Mouse (Mus musculus): Measurements from ENCODE around the gene Rab36. TPM values are rescaled to one million over a fixed set of nuclear protein-coding genes. Genes with fewer than 3 reads are reported as not detected.
A peak's percentile ranks its signal among the peaks of the same experiment; 100 is the strongest.

Rab36 gene
- 1 to 10 TPM; 1.6 to 1.8 TPM for total RNA-seq (2021)

GRCm38 (mm10) chr10:75036883-75037379 lies at the start of gene Rab36:
Gene Rab36 (plus strand): TSS chr10:75037058.
- peak; percentile 96 to 97 for DNase-seq
- intact Hi-C loops (cut with DNase I) = no loop called here

- intact Hi-C loops (cut with DNase I) = no loop called here
Measured at GRCm38 (mm10) chr10:74987698-74988470, 49.0 kb upstream of the Rab36 start.

GRCm38 (mm10) chr10:74989814-74990213 lies 47.0 kb upstream of the Rab36 start:
- intact Hi-C loops (cut with DNase I) = no loop called here
- DNase-seq = no peak

More at GRCm38 (mm10) chr10:74987698-74988470, 49.0 kb upstream of the Rab36 start:
- no peak for DNase-seq

- no peak for DNase-seq
- intact Hi-C loops (cut with DNase I) = no loop called here
Measured at GRCm38 (mm10) chr10:74990584-74991322, 46.1 kb upstream of the Rab36 start.

GRCm38 (mm10) chr10:74994863-74995262 lies 42.0 kb upstream of the Rab36 start:
- DNase-seq = peak; percentile 17 to 28
- intact Hi-C loops (cut with DNase I) = no loop called here

- intact Hi-C loops (cut with DNase I) = no loop called here
- peak; percentile 10 to 16 for DNase-seq
Measured at GRCm38 (mm10) chr10:74995377-74995776, 41.5 kb upstream of the Rab36 start.

- no peak for DNase-seq
- intact Hi-C loops (cut with DNase I) = no loop called here
Measured at GRCm38 (mm10) chr10:75001391-75001790, 35.5 kb upstream of the Rab36 start.

- intact Hi-C loops (cut with DNase I) = no loop called here
- no peak for DNase-seq
Measured at GRCm38 (mm10) chr10:75004067-75004466, 32.8 kb upstream of the Rab36 start.

GRCm38 (mm10) chr10:75006889-75007662 lies 29.8 kb upstream of the Rab36 start:
- intact Hi-C loops (cut with DNase I) = no loop called here
- DNase-seq = no peak

GRCm38 (mm10) chr10:75010704-75011103 lies 26.2 kb upstream of the Rab36 start:
- no peak for DNase-seq

GRCm38 (mm10) chr10:75015465-75015864 lies 21.4 kb upstream of the Rab36 start:
- DNase-seq = no peak
- intact Hi-C loops (cut with DNase I) = no loop called here

More at GRCm38 (mm10) chr10:75010704-75011103, 26.2 kb upstream of the Rab36 start:
- intact Hi-C loops (cut with DNase I) = no loop called here

GRCm38 (mm10) chr10:75016481-75016880 lies 20.4 kb upstream of the Rab36 start:
- intact Hi-C loops (cut with DNase I) = no loop called here
- no peak for DNase-seq

GRCm38 (mm10) chr10:75020271-75020670 lies 16.6 kb upstream of the Rab36 start:
- no peak for DNase-seq
- intact Hi-C loops (cut with DNase I) = no loop called here

GRCm38 (mm10) chr10:75021138-75021537 lies 15.7 kb upstream of the Rab36 start:
- DNase-seq = peak; percentile 73 to 81

GRCm38 (mm10) chr10:75026491-75026890 lies 10.4 kb upstream of the Rab36 start:
- intact Hi-C loops (cut with DNase I) = no loop called here
- DNase-seq = no peak

More at GRCm38 (mm10) chr10:75021138-75021537, 15.7 kb upstream of the Rab36 start:
- intact Hi-C loops (cut with DNase I) = loop anchor here (1.0 kb wide), 1 partner anchor 84 kb away; no protein-coding TSS in a partner anchor

- no peak for DNase-seq
- intact Hi-C loops (cut with DNase I) = no loop called here
Measured at GRCm38 (mm10) chr10:75028743-75029142, 8.1 kb upstream of the Rab36 start.

GRCm38 (mm10) chr10:75029677-75030076 lies 7.2 kb upstream of the Rab36 start:
- intact Hi-C loops (cut with DNase I) = no loop called here
- DNase-seq = no peak

- intact Hi-C loops (cut with DNase I) = no loop called here
- no peak for DNase-seq
Measured at GRCm38 (mm10) chr10:75030234-75030633, 6.6 kb upstream of the Rab36 start.

GRCm38 (mm10) chr10:75031345-75032114 lies 5.3 kb upstream of the Rab36 start:
- intact Hi-C loops (cut with DNase I) = no loop called here
- no peak for DNase-seq

GRCm38 (mm10) chr10:75032395-75032794 lies 4.5 kb upstream of the Rab36 start, which contains the start of gene Rsph14:
Gene Rsph14 (minus strand): TSS chr10:75032586.
- intact Hi-C loops (cut with DNase I) = no loop called here
- peak; percentile 74 to 80 for DNase-seq
